Mouse (Mus musculus): ENCODE measurements around the gene Fndc3b. TPM values are rescaled to one million over a fixed set of nuclear protein-coding genes. Genes with fewer than 3 reads are reported as not detected.

The Fndc3b gene
- polyA plus RNA-seq, 1 experiment from 2014 or later: 12.8 TPM

DNA sequence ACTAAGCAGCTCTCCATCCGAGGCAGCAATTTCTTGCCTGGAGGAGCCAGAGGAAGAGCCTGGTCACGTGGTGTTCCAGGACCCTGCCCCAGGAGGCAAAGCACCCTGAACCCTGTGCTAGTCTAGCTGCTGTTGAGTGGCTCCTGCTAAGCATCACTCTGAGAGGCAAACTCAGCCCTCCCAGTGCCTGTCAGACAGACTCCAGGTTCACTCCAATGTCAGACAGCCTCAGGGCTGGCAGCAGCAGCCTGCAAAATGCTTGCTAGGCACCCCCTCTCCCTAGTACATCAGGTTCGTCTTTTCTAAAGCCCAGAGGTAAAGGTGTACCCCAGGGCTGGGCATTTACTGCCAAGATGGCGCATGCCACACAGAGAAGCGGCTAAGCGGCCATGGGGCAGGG is 283.7 kb downstream of the Fndc3b start:
- DNase-seq (ENCODE audit: low spot score) (no peak), ATAC-seq (ENCODE audit: low FRiP score) (no peak)
- Histone ChIP-seq H3K4me3 (ENCODE audit: low read depth, low read length) (no peak overlapping the region), H3K27ac (ENCODE audit: low read depth, low read length) (no peak overlapping the region), H3K27me3 (ENCODE audit: control insufficient read depth, insufficient read depth, low read length) (no peaks in the 10 kb centered on the region), H3K9me3 (ENCODE audit: control insufficient read depth, low read length) (no peaks in the 10 kb centered on the region), H3K9ac (ENCODE audit: low read depth, low read length) (no peak overlapping the region), H3K36me3 (ENCODE audit: control insufficient read depth, insufficient read depth, low read length) (no peaks in the 10 kb centered on the region), H3K4me2 (replicated peaks; ENCODE audit: low read depth, low read length) (no peak overlapping the region), H3K4me1 (replicated peaks; ENCODE audit: control insufficient read depth, insufficient read depth, low read length) (no peaks in the 10 kb centered on the region)
- 89% methylated on average over 6 of the region's 6 CpGs for WGBS

DNA sequence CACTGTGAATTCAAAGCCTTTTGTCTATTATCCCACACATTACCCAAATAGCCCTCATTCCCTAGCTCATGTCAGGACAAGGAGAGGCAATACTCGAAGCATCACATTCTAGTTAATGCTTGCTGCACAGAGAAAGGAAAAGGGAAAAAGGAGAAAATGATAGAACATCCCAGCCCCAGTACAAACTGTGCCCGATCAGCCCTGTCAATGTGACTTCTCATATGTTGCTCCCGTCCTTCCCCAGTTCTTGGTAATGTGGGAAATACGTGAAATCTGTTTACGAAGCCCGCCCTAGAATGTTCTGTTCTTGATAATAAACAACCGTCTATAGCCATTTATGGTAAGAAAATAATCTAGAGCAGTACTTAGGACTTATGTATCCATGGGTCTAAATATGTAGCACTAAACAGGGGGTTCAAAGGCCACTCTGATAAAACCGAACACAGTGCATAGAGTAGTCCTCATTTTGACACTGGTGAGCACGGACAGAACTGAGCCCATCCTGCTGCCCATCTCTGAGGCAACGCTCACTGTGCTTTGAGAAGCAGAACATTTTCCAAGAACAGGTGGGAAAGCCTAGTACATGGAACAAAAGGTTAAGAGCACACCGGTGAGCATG is 286.9 kb downstream of the Fndc3b start:
- WGBS: 90% methylated on average over 11 of the region's 11 CpGs
- Histone ChIP-seq H3K4me3 (ENCODE audit: low read depth, low read length) (no peak overlapping the region), H3K9me3 (ENCODE audit: control insufficient read depth, low read length) (no peaks in the 10 kb centered on the region), H3K36me3 (ENCODE audit: control insufficient read depth, insufficient read depth, low read length) (no peaks in the 10 kb centered on the region), H3K4me1 (replicated peaks; ENCODE audit: control insufficient read depth, insufficient read depth, low read length) (no peaks in the 10 kb centered on the region), H3K9ac (ENCODE audit: low read depth, low read length) (no peak overlapping the region), H3K27me3 (ENCODE audit: control insufficient read depth, insufficient read depth, low read length) (no peaks in the 10 kb centered on the region), H3K4me2 (replicated peaks; ENCODE audit: low read depth, low read length) (no peak overlapping the region), H3K27ac (ENCODE audit: low read depth, low read length) (no peak overlapping the region)
- no peak for DNase-seq (ENCODE audit: low spot score)
- no peak for ATAC-seq (ENCODE audit: low FRiP score)

DNA sequence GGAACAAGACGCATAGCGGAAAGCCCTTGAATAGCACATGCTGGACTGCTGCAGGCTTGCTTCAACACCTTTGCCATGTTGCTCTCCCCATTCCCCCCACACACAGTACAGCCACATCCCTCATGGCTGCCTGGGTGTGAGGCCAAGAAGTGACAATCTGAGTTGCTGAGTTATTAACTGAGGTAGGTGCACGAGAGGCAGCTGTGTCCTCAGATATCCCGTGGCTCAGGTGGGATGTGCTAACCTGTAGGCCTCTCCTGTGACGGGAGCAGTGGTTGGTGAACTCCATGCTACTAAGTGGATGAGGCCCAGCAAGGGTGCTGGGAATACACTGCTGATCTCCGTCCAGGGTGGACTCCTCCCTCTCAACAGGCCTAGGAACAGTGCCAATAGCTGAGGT is 288.6 kb downstream of the Fndc3b start:
- Histone ChIP-seq H3K4me2 (replicated peaks; ENCODE audit: low read depth, low read length) (no peak overlapping the region), H3K4me1 (replicated peaks; ENCODE audit: control insufficient read depth, insufficient read depth, low read length) (no peaks in the 10 kb centered on the region), H3K4me3 (ENCODE audit: low read depth, low read length) (no peak overlapping the region), H3K27me3 (ENCODE audit: control insufficient read depth, insufficient read depth, low read length) (no peaks in the 10 kb centered on the region), H3K36me3 (ENCODE audit: control insufficient read depth, insufficient read depth, low read length) (no peaks in the 10 kb centered on the region), H3K27ac (ENCODE audit: low read depth, low read length) (no peak overlapping the region), H3K9ac (ENCODE audit: low read depth, low read length) (no peak overlapping the region), H3K9me3 (ENCODE audit: control insufficient read depth, low read length) (no peaks in the 10 kb centered on the region)
- 86% methylated on average over 6 of the region's 6 CpGs for WGBS
- no peak for DNase-seq (ENCODE audit: low spot score)
- peak; percentile 28; the same call in 1 of the 2 replicates for ATAC-seq (ENCODE audit: low FRiP score)

- no peak overlapping the region for H3K27ac ChIP-seq (ENCODE audit: low read depth, low read length)
- no peaks in the 10 kb centered on the region for H3K36me3 ChIP-seq (ENCODE audit: control insufficient read depth, insufficient read depth, low read length)
- H3K9me3 ChIP-seq (ENCODE audit: control insufficient read depth, low read length): no peaks in the 10 kb centered on the region
- H3K9ac ChIP-seq (ENCODE audit: low read depth, low read length): no peak overlapping the region
- DNase-seq (ENCODE audit: low spot score) (peak; percentile 32), ATAC-seq (ENCODE audit: low FRiP score) (0 out of 2 replicates have a peak, but pooled peaks have one; percentile 64)
- H3K4me1 ChIP-seq (replicated peaks; ENCODE audit: control insufficient read depth, insufficient read depth, low read length): no peaks in the 10 kb centered on the region
- H3K27me3 ChIP-seq (ENCODE audit: control insufficient read depth, insufficient read depth, low read length): no peaks in the 10 kb centered on the region
- no peak overlapping the region for H3K4me2 ChIP-seq (replicated peaks; ENCODE audit: low read depth, low read length)
- WGBS: 54% methylated on average over 12 of the region's 12 CpGs
- no peak overlapping the region for H3K4me3 ChIP-seq (ENCODE audit: low read depth, low read length)
These were observed 289.1 kb downstream of the Fndc3b start for GRCm38 (mm10) chr3:27421980-27422379.

- Histone ChIP-seq H3K27me3 (ENCODE audit: control insufficient read depth, insufficient read depth, low read length) (no peaks in the 10 kb centered on the region), H3K27ac (ENCODE audit: low read depth, low read length) (no peak overlapping the region), H3K9ac (ENCODE audit: low read depth, low read length) (no peak overlapping the region), H3K4me2 (replicated peaks; ENCODE audit: low read depth, low read length) (no peak overlapping the region), H3K9me3 (ENCODE audit: control insufficient read depth, low read length) (no peaks in the 10 kb centered on the region), H3K4me1 (replicated peaks; ENCODE audit: control insufficient read depth, insufficient read depth, low read length) (no peaks in the 10 kb centered on the region), H3K4me3 (ENCODE audit: low read depth, low read length) (no peak overlapping the region), H3K36me3 (ENCODE audit: control insufficient read depth, insufficient read depth, low read length) (no peaks in the 10 kb centered on the region)
- DNase-seq (ENCODE audit: low spot score): no peak
- 91% methylated on average over 8 of the region's 8 CpGs for WGBS
- ATAC-seq (ENCODE audit: low FRiP score): no peak
These were observed 292.5 kb downstream of the Fndc3b start for GRCm38 (mm10) chr3:27418602-27419001.

DNA sequence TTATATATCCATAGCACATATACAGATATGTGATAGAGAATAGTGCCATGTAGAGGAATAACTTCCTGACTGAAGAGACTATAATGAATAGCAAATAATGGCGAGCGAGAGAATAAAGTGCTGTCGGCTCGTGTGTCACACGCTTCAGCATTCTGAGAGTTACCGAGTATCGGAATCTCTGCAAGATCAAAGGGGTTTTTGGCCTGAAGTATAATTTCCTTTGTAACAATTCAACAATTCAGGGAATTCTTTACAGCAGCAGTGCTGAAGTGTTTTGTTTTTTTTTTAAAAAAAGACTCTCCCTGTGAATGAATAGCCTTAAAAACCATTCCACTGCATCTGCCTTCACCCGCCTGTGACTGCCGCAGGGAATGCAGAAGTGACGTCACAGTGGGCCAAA is 294.3 kb downstream of the Fndc3b start:
- no peak for DNase-seq (ENCODE audit: low spot score)
- WGBS: 78% methylated on average over 10 of the region's 10 CpGs
- no peak for ATAC-seq (ENCODE audit: low FRiP score)

DNA sequence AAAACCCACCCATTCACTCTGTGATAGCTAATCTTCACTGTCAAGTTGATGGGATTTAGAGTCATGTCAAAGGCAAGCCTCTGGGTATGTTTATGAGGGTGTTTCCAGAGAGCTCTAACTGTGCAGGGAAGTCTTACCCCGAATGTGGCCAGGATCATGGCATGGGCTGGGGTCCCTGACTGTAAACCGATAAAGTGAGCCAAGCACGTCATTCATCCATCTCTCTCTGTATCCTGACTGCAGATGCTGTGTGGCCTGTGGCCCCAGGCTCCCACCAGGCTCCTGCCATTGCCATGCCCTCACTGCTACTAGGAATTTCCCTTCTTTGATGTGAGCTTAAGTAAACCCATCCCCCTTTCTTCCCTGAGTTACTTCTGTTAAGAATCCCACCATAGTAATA is 297.5 kb downstream of the Fndc3b start:
- DNase-seq (ENCODE audit: low spot score) (no peak), ATAC-seq (ENCODE audit: low FRiP score) (no peak)
- Histone ChIP-seq H3K4me1 (replicated peaks; ENCODE audit: control insufficient read depth, insufficient read depth, low read length) (no peaks in the 10 kb centered on the region), H3K36me3 (ENCODE audit: control insufficient read depth, insufficient read depth, low read length) (no peaks in the 10 kb centered on the region), H3K27me3 (ENCODE audit: control insufficient read depth, insufficient read depth, low read length) (no peaks in the 10 kb centered on the region), H3K4me3 (ENCODE audit: low read depth, low read length) (no peak overlapping the region), H3K9ac (ENCODE audit: low read depth, low read length) (no peak overlapping the region), H3K27ac (ENCODE audit: low read depth, low read length) (no peak overlapping the region), H3K4me2 (replicated peaks; ENCODE audit: low read depth, low read length) (no peak overlapping the region), H3K9me3 (ENCODE audit: control insufficient read depth, low read length) (no peaks in the 10 kb centered on the region)
- WGBS: 84% methylated on average over 3 of the region's 3 CpGs

More for the DNA sequence above, 294.3 kb downstream of the Fndc3b start:
- Histone ChIP-seq H3K4me3 (ENCODE audit: low read depth, low read length) (no peak overlapping the region), H3K27me3 (ENCODE audit: control insufficient read depth, insufficient read depth, low read length) (no peaks in the 10 kb centered on the region), H3K4me1 (replicated peaks; ENCODE audit: control insufficient read depth, insufficient read depth, low read length) (no peaks in the 10 kb centered on the region), H3K27ac (ENCODE audit: low read depth, low read length) (no peak overlapping the region), H3K9me3 (ENCODE audit: control insufficient read depth, low read length) (no peaks in the 10 kb centered on the region), H3K36me3 (ENCODE audit: control insufficient read depth, insufficient read depth, low read length) (no peaks in the 10 kb centered on the region), H3K9ac (ENCODE audit: low read depth, low read length) (no peak overlapping the region), H3K4me2 (replicated peaks; ENCODE audit: low read depth, low read length) (no peak overlapping the region)

DNA sequence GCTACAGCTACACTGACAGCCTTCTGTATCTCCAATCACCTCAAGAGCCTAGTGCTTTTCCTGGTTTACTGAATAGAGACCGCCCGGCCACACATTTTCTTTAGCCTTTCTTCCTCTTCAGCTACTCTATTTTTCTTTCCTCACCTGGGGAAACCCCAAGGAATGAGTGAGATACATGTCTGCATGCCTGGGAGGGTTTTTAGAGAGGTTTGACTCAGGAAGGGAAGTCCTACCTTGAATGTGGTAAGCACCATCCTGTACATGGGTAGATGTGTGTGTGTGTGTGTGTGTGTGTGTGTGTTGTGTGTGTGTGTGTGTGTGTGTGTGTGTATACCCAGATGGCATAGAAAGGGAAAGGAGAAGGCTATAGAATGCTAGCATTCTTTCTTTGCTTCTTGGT is 299.8 kb downstream of the Fndc3b start:
- no peak overlapping the region for H3K9ac ChIP-seq (ENCODE audit: low read depth, low read length)
- no peaks in the 10 kb centered on the region for H3K4me1 ChIP-seq (replicated peaks; ENCODE audit: control insufficient read depth, insufficient read depth, low read length)
- no peak overlapping the region for H3K4me3 ChIP-seq (ENCODE audit: low read depth, low read length)
- H3K9me3 ChIP-seq (ENCODE audit: control insufficient read depth, low read length): no peaks in the 10 kb centered on the region
- ATAC-seq (ENCODE audit: low FRiP score): no peak
- H3K27me3 ChIP-seq (ENCODE audit: control insufficient read depth, insufficient read depth, low read length): no peaks in the 10 kb centered on the region
- 90% methylated on average over 2 of the region's 2 CpGs for WGBS
- DNase-seq (ENCODE audit: low spot score): no peak
- no peak overlapping the region for H3K27ac ChIP-seq (ENCODE audit: low read depth, low read length)
- H3K4me2 ChIP-seq (replicated peaks; ENCODE audit: low read depth, low read length): no peak overlapping the region
- H3K36me3 ChIP-seq (ENCODE audit: control insufficient read depth, insufficient read depth, low read length): no peaks in the 10 kb centered on the region

- no peak for DNase-seq (ENCODE audit: low spot score)
- Histone ChIP-seq H3K27me3 (ENCODE audit: control insufficient read depth, insufficient read depth, low read length) (no peaks in the 10 kb centered on the region), H3K27ac (ENCODE audit: low read depth, low read length) (no peak overlapping the region)
These were observed 302.5 kb downstream of the Fndc3b start for GRCm38 (mm10) chr3:27408564-27408963.

More at GRCm38 (mm10) chr3:27408564-27408963, 302.5 kb downstream of the Fndc3b start:
- Histone ChIP-seq H3K4me3 (ENCODE audit: low read depth, low read length) (no peak overlapping the region), H3K4me1 (replicated peaks; ENCODE audit: control insufficient read depth, insufficient read depth, low read length) (no peaks in the 10 kb centered on the region), H3K9me3 (ENCODE audit: control insufficient read depth, low read length) (no peaks in the 10 kb centered on the region), H3K4me2 (replicated peaks; ENCODE audit: low read depth, low read length) (no peak overlapping the region), H3K36me3 (ENCODE audit: control insufficient read depth, insufficient read depth, low read length) (no peaks in the 10 kb centered on the region), H3K9ac (ENCODE audit: low read depth, low read length) (no peak overlapping the region)
- ATAC-seq (ENCODE audit: low FRiP score): no peak
- 75% methylated on average over 2 of the region's 2 CpGs for WGBS

Measured in hindbrain, embryonic 11.5 days (tissue).